Mouse (Mus musculus): ENCODE data around the gene Ngdn.

DNA sequence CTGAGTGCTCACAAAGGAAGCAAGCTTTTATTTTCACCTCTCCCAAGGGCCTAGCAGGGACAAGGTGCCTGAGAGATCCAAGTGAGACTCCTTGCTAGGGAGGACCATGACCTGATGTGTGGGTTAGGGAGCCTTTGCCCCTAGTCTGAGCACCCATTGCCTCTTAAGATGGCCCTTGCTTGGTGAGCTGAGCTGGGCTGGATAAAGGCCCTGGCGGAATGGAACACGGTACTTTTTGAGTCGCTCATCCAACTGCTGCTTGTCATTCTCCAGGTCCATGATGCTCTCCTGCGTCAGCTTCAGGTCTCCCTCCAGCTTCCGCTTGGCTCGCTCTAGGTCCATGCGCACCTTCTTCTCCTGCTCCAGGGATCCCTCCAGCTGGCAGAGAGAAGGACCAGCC lies 33.3 kb upstream of the Ngdn start:
- TF ChIP-seq POLR2A (IDR thresholded peaks at IDR 0.05; ENCODE audit: low read depth, low read length) (no peak), CTCF (conservative IDR thresholded peaks at IDR 0.05; ENCODE audit: insufficient read depth, insufficient read length, low read depth, low read length) (no peak)

Measured in kidney, adult 2 months (tissue).